Mouse (Mus musculus) hematopoietic multipotent progenitor cell, adult 10-12 weeks (in vitro differentiated cells): ENCODE measurements around the gene Plcxd2. TPM values are rescaled to one million over a fixed set of nuclear protein-coding genes. Genes with fewer than 3 reads are reported as not detected.

ENCODE experiments used
- polyA plus RNA-seq: library from polyadenylated mRNA; stranded (reverse); fragments of >175 nt; gene quantifications from 2 replicates; pipeline ENCODE4 v1.2.3, GENCODE M21; 2012; ENCODE audit warnings: low replicate concordance

Gene Plcxd2
- 0.54 and 1.2 TPM in 2 replicates for polyA plus RNA-seq

DNA sequence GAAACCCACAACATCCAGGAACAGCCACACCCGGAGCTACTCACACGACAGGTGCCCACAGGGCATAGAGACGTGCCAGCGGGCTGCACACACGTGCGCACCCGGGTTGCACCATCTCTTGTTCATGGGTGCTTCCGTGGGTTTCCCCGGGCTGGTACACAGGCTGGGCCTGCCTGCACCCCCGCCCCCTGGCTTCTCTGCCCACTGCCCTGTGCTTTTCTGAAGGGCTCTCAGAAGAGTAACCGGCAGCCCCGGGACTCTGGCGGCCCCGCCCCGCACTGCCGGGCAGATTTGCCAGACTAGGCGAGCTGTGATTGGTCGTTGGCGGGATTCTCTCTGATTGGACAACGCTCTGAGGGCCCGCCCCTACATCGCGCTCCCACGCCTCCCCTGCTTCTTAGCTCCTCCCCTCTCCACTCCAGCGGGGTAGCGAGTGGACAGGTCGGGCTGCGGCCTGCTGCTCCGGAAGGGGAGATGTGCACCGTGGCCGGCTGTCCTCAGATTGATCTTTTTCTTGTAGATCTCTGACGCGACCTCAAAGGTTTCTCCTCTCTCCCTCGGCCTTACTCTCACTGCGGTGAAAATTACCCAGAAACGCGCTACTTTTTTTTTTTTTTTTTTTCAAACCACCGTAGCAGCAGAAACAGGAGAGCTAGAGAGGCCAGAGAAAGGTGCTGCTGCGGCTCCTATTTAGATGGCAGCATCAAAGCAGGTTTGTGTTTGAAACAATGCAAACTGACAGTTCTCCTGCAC lies at the start of gene Plcxd2:
TSS of gene Plcxd2 (minus strand) at position 66 of the 753 bp plus-strand sequence.

GRCm38 (mm10) chr16:45953394-45953793 lies 56.6 kb downstream of the Plcxd2 start, which contains the start of gene Phldb2:
Gene Phldb2 (minus strand): TSS chr16:45953598.

Other genes starting within 250 kb of the Plcxd2 start
- 0.05 and 0.62 TPM in 2 replicates for gene Phldb2, start 56.6 kb downstream of the Plcxd2 start, polyA plus RNA-seq
- gene Cd96, start 110.0 kb upstream of the Plcxd2 start, polyA plus RNA-seq: 2.3 and 2.6 TPM in 2 replicates
- gene Gm4737, start 144.9 kb upstream of the Plcxd2 start, polyA plus RNA-seq: 20.5 and 24.6 TPM in 2 replicates